Mouse (Mus musculus): ENCODE measurements around the gene Sowaha. TPM values are rescaled to one million over a fixed set of nuclear protein-coding genes. Genes with fewer than 3 reads are reported as not detected.
"Not testable (repeated sequence)": the region's sequence is repeated elsewhere in the genome, so short reads cannot be mapped to it uniquely, and the experiment has no call there.

Gene Sowaha
- polyA plus RNA-seq, 1 experiment from 2014 or later: 1.1 TPM

DNA sequence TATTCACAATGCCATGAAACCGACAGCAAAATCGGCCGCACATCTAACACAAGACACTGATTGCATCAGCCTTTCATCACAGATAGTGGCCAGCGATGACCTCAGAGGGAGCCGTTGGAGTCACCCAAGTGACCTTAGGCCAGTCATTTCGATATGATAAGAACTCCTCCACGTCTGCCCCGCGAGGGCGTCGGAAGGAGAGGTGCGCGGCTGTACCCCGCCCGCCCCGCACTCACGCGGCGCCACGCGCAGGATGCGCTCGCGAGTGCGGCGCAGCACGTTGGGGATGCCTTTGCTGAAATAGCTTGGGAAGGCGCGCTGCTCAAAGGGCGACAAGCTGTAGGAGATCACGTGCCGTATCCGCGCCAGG is 49.8 kb downstream of the Sowaha start:
- Histone ChIP-seq H3K9ac (ENCODE audit: low read depth, low read length) (peak overlapping the region; percentile 79), H3K9me3 (ENCODE audit: control insufficient read depth) (no peaks in the 10 kb centered on the region), H3K27ac (ENCODE audit: low read depth, low read length) (peak overlapping the region; percentile 95), H3K27me3 (replicated peaks; ENCODE audit: control insufficient read depth, insufficient read depth, low read length) (no peaks in the 10 kb centered on the region), H3K4me2 (replicated peaks; ENCODE audit: low read depth) (peak overlapping the region; percentile 76), H3K4me1 (replicated peaks; ENCODE audit: control insufficient read depth, insufficient read depth, low read length) (peaks cover 8% of the 10 kb centered on the region; the same call in 1 of the 2 replicates), H3K36me3 (ENCODE audit: control insufficient read depth, insufficient read depth) (peaks cover 18% of the 10 kb centered on the region), H3K4me3 (ENCODE audit: low read depth, low read length) (peak overlapping the region; percentile 67)
- peak; percentile 53 for ATAC-seq
- under 1% methylated on average over 34 of the region's 34 CpGs for WGBS
- no peak for TF ChIP-seq CTCF (IDR thresholded peaks at IDR 0.05; ENCODE audit: low read depth)

GRCm38 (mm10) chr11:53429182-53429581 is 50.9 kb downstream of the Sowaha start:
- H3K9me3 ChIP-seq (ENCODE audit: control insufficient read depth): no peaks in the 10 kb centered on the region
- peak overlapping the region; percentile 76 for H3K4me2 ChIP-seq (replicated peaks; ENCODE audit: low read depth)
- H3K27ac ChIP-seq (ENCODE audit: low read depth, low read length): peak overlapping the region; percentile 95
- H3K36me3 ChIP-seq (ENCODE audit: control insufficient read depth, insufficient read depth): peaks cover 18% of the 10 kb centered on the region
- peak overlapping the region; percentile 79; the same call in 1 of the 2 replicates for H3K9ac ChIP-seq (ENCODE audit: low read depth, low read length)
- ATAC-seq: no peak
- H3K4me1 ChIP-seq (replicated peaks; ENCODE audit: control insufficient read depth, insufficient read depth, low read length): peaks cover 9% of the 10 kb centered on the region; the same call in 1 of the 2 replicates
- TF ChIP-seq CTCF (IDR thresholded peaks at IDR 0.05; ENCODE audit: low read depth): no peak; the same call in 1 of the 2 replicates
- no peak overlapping the region for H3K4me3 ChIP-seq (ENCODE audit: low read depth, low read length)
- no peaks in the 10 kb centered on the region for H3K27me3 ChIP-seq (replicated peaks; ENCODE audit: control insufficient read depth, insufficient read depth, low read length)

GRCm38 (mm10) chr11:53428716-53429057 is 51.4 kb downstream of the Sowaha start:
- peak overlapping the region; percentile 95 for H3K27ac ChIP-seq (ENCODE audit: low read depth, low read length)
- no peak for ATAC-seq
- no peak overlapping the region for H3K4me2 ChIP-seq (replicated peaks; ENCODE audit: low read depth)
- H3K36me3 ChIP-seq (ENCODE audit: control insufficient read depth, insufficient read depth): peaks cover 18% of the 10 kb centered on the region
- H3K9me3 ChIP-seq (ENCODE audit: control insufficient read depth): no peaks in the 10 kb centered on the region
- no peaks in the 10 kb centered on the region for H3K27me3 ChIP-seq (replicated peaks; ENCODE audit: control insufficient read depth, insufficient read depth, low read length)
- TF ChIP-seq CTCF (IDR thresholded peaks at IDR 0.05; ENCODE audit: low read depth): no peak
- peaks cover 9% of the 10 kb centered on the region; the same call in 1 of the 2 replicates for H3K4me1 ChIP-seq (replicated peaks; ENCODE audit: control insufficient read depth, insufficient read depth, low read length)
- no peak overlapping the region for H3K4me3 ChIP-seq (ENCODE audit: low read depth, low read length)
- 90% methylated on average over 5 of the region's 5 CpGs for WGBS
- no peak overlapping the region for H3K9ac ChIP-seq (ENCODE audit: low read depth, low read length)

- peaks cover 18% of the 10 kb centered on the region for H3K36me3 ChIP-seq (ENCODE audit: control insufficient read depth, insufficient read depth)
- TF ChIP-seq CTCF (IDR thresholded peaks at IDR 0.05; ENCODE audit: low read depth): no peak
- no peak overlapping the region for H3K4me3 ChIP-seq (ENCODE audit: low read depth, low read length)
- no peak overlapping the region for H3K9ac ChIP-seq (ENCODE audit: low read depth, low read length)
- H3K9me3 ChIP-seq (ENCODE audit: control insufficient read depth): no peaks in the 10 kb centered on the region
- H3K4me1 ChIP-seq (replicated peaks; ENCODE audit: control insufficient read depth, insufficient read depth, low read length): peaks cover 9% of the 10 kb centered on the region; the same call in 1 of the 2 replicates
- ATAC-seq: no peak
- WGBS: 61% methylated on average over 3 of the region's 3 CpGs
- no peaks in the 10 kb centered on the region for H3K27me3 ChIP-seq (replicated peaks; ENCODE audit: control insufficient read depth, insufficient read depth, low read length)
- peak overlapping the region; percentile 95 for H3K27ac ChIP-seq (ENCODE audit: low read depth, low read length)
- H3K4me2 ChIP-seq (replicated peaks; ENCODE audit: low read depth): no peak overlapping the region
Measured at GRCm38 (mm10) chr11:53427993-53428715, 51.9 kb downstream of the Sowaha start.

GRCm38 (mm10) chr11:53426914-53427313 is 53.2 kb downstream of the Sowaha start:
- not testable (repeated sequence) for H3K4me3 ChIP-seq (ENCODE audit: low read depth, low read length); H3K4me1 ChIP-seq (replicated peaks; ENCODE audit: control insufficient read depth, insufficient read depth, low read length); H3K4me2 ChIP-seq (replicated peaks; ENCODE audit: low read depth); H3K9ac ChIP-seq (ENCODE audit: low read depth, low read length); ATAC-seq; H3K27me3 ChIP-seq (replicated peaks; ENCODE audit: control insufficient read depth, insufficient read depth, low read length); H3K9me3 ChIP-seq (ENCODE audit: control insufficient read depth)
- WGBS: 79% methylated on average over 3 of the region's 3 CpGs
- Histone ChIP-seq H3K36me3 (ENCODE audit: control insufficient read depth, insufficient read depth) (peaks cover 18% of the 10 kb centered on the region), H3K27ac (ENCODE audit: low read depth, low read length) (0 out of 2 replicates have a peak overlapping the region, but pooled peaks have one; percentile 95)

Other genes starting within 250 kb of the Sowaha start
- gene Hspa4, start 179.8 kb downstream of the Sowaha start, polyA plus RNA-seq (2015; fragmentation: Nextera tagmentation; extraction: Ambion mirVana): 65.8 and 67.6 TPM in 2 replicates
- gene Zcchc10, start 155.6 kb downstream of the Sowaha start, polyA plus RNA-seq (2015; fragmentation: Nextera tagmentation; extraction: Ambion mirVana): 10.1 and 10.8 TPM in 2 replicates
- gene Aff4, start 129.4 kb downstream of the Sowaha start, polyA plus RNA-seq (2015; fragmentation: Nextera tagmentation; extraction: Ambion mirVana): 19.0 and 23.6 TPM in 2 replicates
- 1,325 and 1,459 TPM in 2 replicates for gene Leap2, start 57.1 kb downstream of the Sowaha start, polyA plus RNA-seq (2015; fragmentation: Nextera tagmentation; extraction: Ambion mirVana)
- 2,040 and 2,166 TPM in 2 replicates for gene Uqcrq, start 49.4 kb downstream of the Sowaha start, polyA plus RNA-seq (2015; fragmentation: Nextera tagmentation; extraction: Ambion mirVana)
- 5.5 and 5.6 TPM in 2 replicates for gene Gdf9, start 49.3 kb downstream of the Sowaha start, polyA plus RNA-seq (2015; fragmentation: Nextera tagmentation; extraction: Ambion mirVana)
- gene Gm10447, start 23.2 kb downstream of the Sowaha start, polyA plus RNA-seq (2015; fragmentation: Nextera tagmentation; extraction: Ambion mirVana): 0.12 and 0.23 TPM in 2 replicates
- gene Shroom1, start 23.1 kb downstream of the Sowaha start, polyA plus RNA-seq (2015; fragmentation: Nextera tagmentation; extraction: Ambion mirVana): 3.0 and 3.7 TPM in 2 replicates
- gene Gm9837, start 9.8 kb downstream of the Sowaha start, polyA plus RNA-seq (2015; fragmentation: Nextera tagmentation; extraction: Ambion mirVana): not detected in 2 replicates
- not detected in 2 replicates for gene Gm9945, start 108 bp downstream of the Sowaha start, polyA plus RNA-seq (2015; fragmentation: Nextera tagmentation; extraction: Ambion mirVana)
- 10.0 and 10.5 TPM in 2 replicates for gene Sept8, start 39.0 kb upstream of the Sowaha start, polyA plus RNA-seq (2015; fragmentation: Nextera tagmentation; extraction: Ambion mirVana)
- gene Kif3a, start 87.1 kb upstream of the Sowaha start, polyA plus RNA-seq (2015; fragmentation: Nextera tagmentation; extraction: Ambion mirVana): 17.0 and 18.4 TPM in 2 replicates
- 0.29 and 0.39 TPM in 2 replicates for gene Il4, start 138.4 kb upstream of the Sowaha start, polyA plus RNA-seq (2015; fragmentation: Nextera tagmentation; extraction: Ambion mirVana)
- gene Il13, start 154.4 kb upstream of the Sowaha start, polyA plus RNA-seq (2015; fragmentation: Nextera tagmentation; extraction: Ambion mirVana): not detected in 2 replicates
- 15.6 and 19.3 TPM in 2 replicates for gene Rad50, start 227.0 kb upstream of the Sowaha start, polyA plus RNA-seq (2015; fragmentation: Nextera tagmentation; extraction: Ambion mirVana)
- not detected in 2 replicates for gene Il5, start 240.5 kb upstream of the Sowaha start, polyA plus RNA-seq (2015; fragmentation: Nextera tagmentation; extraction: Ambion mirVana)

Data from intestine, postnatal 0 days (tissue).